Mouse (Mus musculus) brain, adult 2 months (tissue): Measurements from ENCODE around the gene Cyfip2.

Experiments
- DNase-seq: peaks from one replicate; pipeline ENCODE4 v3.0.0; 2011; ENCODE audit warnings: low read depth, low spot score

Gene Cyfip2

DNA sequence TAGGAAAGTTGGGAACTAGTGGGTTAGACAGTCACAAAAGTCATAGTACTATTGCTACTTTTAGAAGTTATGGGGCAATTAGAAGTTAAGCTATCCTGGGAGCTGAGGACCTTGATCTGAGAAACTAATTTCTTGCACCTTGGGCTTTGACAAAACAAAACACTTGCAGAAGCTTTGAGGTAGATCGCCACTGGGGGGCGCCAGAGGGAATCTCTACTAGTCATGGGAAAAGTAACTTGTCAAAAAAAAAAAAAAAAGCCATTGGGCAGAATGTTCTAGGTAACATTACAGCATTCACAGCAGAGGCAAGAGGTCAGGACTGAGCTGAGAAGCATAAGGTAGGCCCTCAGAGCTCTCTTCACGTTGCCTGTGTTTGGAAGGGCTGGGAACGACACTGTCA, 75.7 kb downstream of the Cyfip2 start:
- peak; percentile 89 for DNase-seq

GRCm38 (mm10) chr11:46235334-46235733, 77.3 kb downstream of the Cyfip2 start, which contains the start of gene Fndc9:
TSS of gene Fndc9 (plus strand) at chr11:46235531.
- peak; percentile 96 for DNase-seq

- DNase-seq: peak; percentile 76
Observed at GRCm38 (mm10) chr11:46233966-46234365, 78.7 kb downstream of the Cyfip2 start.

DNA sequence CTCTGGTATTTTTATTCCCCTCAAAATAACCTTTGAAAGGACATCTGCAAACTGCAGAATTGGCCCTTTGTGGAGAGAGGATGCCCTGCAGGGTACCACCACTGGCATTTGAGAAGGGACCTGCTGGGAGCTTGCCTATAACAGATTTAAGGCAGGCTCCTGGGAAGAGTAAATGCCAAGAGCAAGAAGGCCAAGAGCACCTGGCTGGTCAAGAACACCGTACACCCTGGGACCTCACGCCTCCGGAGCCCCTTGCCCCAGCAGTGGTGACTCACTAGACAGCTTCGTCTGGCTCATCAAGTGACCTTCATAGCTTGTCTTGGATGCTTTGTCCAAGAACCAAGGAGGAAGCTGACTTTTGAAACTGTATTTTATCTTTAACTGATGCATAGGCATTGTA, 79.9 kb downstream of the Cyfip2 start:
- DNase-seq: no peak

DNA sequence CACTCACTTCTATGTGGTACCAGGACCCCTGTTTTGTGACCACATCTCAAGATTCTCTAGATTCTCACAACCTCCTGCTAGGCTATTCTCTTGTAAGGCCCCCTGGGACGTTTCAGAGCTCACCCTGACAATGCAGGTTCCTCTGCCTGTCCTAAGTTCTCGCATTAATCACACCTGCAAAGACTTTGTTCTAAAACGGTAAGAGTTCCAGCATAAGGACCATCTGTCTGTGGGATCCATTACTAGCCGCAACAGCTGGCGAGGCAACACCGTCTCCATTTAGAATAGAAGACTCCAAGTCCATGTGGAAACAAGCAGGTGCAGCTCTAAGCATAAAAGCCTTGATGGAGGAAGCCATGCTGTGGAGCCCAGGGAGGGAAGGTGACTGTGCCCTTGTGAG, 82.5 kb downstream of the Cyfip2 start:
- DNase-seq: peak; percentile 54

DNA sequence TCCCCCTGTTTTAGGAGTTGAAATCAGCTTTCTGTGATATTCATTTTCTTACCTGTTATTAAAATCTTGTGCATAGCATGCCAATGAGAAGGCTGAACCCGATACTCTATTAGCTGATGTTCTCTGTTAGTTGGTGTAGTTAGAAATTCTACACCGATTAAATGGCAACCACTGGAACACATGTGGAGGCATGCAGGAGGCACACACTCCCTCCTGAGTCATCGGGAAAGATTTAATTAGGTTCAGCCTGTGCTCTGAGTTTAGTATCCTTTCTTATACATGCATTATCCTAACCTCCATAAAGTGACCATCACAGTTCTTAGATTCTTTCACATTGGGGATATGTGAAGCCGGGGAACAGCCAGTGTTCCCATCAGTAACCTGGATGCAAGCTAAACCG, 87.3 kb downstream of the Cyfip2 start:
- no peak for DNase-seq

DNA sequence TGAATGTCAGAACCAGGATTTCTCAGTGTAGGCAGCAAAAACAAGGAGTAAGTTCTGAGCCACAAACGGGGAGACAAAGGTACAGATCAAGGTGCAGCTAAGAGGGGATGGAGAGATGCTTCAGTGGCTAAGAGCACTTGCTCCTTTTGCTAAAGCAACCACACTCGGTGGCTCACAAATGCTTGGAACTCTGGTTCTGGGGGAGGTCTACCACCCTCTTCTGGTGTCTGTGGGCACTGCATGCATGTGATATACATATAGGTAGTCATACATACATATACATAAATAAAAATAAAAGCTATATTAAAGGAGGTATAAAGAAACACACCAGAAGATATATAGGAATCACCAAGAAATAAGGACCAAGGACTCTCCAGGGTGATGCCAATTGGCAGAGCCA, 89.1 kb downstream of the Cyfip2 start:
- no peak for DNase-seq

- no peak for DNase-seq
Observed at GRCm38 (mm10) chr11:46220211-46220610, 92.4 kb downstream of the Cyfip2 start.

DNA sequence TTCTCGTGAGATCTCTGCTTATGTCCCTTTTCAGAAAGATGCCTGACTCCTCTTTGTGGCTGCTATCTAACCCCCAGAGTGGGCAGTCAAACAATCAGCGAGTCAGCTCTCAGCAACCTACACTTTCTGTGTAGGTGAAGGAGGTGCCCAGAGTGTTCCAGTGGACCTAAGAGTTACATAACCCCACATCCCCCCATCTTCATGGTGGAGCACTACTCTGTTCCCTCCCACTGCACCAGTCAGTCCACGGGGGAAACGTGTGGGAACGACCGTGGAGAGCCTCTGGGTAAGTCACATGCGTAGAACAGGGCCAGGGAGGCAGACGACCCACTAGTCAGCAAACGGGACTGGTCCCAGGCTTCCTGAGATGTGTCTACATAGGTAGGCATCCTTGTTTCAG, 93.3 kb downstream of the Cyfip2 start:
- DNase-seq: peak; percentile 61

GRCm38 (mm10) chr11:46218584-46218983, 94.1 kb downstream of the Cyfip2 start:
- DNase-seq: peak; percentile 79

GRCm38 (mm10) chr11:46217686-46218085, 95.0 kb downstream of the Cyfip2 start:
- DNase-seq: no peak

- peak; percentile 49 for DNase-seq
Observed at GRCm38 (mm10) chr11:46216669-46217068, 96.0 kb downstream of the Cyfip2 start.

- peak; percentile 97 for DNase-seq
Observed at GRCm38 (mm10) chr11:46215354-46215753, 97.3 kb downstream of the Cyfip2 start.

GRCm38 (mm10) chr11:46214368-46215230, 98.1 kb downstream of the Cyfip2 start:
- no peak for DNase-seq

DNA sequence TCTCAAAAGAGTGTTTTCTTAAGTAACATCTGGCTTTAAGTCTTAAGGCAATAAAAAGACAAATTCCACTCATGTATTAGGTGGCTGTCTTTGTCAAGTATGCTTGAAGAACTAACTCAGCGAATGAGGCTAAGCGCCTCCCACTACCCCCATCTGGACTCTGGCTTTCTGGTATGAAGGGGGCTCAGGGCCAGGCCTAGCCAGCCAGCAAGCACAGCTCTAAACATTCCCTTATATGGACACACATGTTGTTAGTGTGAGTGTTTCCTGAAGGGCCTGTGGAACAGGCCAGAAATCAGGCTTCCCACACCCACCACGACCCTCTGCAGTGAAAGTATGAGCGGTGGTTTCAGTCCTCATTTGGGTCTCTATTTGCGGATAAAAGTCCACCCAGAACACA, 98.8 kb downstream of the Cyfip2 start:
- DNase-seq: no peak

- DNase-seq: no peak
Observed at GRCm38 (mm10) chr11:46211858-46212257, 100.8 kb downstream of the Cyfip2 start.

- DNase-seq: peak; percentile 71
Observed at GRCm38 (mm10) chr11:46209884-46210283, 102.8 kb downstream of the Cyfip2 start.

GRCm38 (mm10) chr11:46205639-46206409, 106.8 kb downstream of the Cyfip2 start:
- DNase-seq: peak; percentile 66

- no peak for DNase-seq
Observed at GRCm38 (mm10) chr11:46204841-46205240, 107.8 kb downstream of the Cyfip2 start.

DNA sequence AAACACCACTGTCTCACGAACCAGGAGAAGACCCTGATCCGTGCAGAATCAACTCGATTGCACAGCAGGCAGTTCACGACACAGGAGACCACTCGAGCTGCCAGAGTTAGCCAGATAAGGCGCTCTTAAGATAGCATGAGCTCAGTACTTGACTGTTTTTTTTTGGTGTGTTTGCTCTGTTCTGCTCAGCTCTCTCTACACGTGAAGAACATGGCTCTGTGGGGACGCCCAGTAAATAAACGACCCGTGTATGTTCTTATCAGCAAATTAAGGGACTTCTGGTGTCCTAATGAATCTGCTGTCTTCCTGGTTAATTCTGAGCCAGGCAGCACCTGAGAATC, 110.1 kb downstream of the Cyfip2 start:
- no peak for DNase-seq

GRCm38 (mm10) chr11:46201636-46202546, 110.8 kb downstream of the Cyfip2 start:
- DNase-seq: peak; percentile 86

GRCm38 (mm10) chr11:46200664-46201063, 112.0 kb downstream of the Cyfip2 start:
- peak; percentile 74 for DNase-seq
